Mouse (Mus musculus) hindbrain, postnatal 0 days (tissue): ENCODE data around the gene Aurkaip1. TPM values are rescaled to one million over a fixed set of nuclear protein-coding genes. Genes with fewer than 3 reads are reported as not detected.
A peak's percentile ranks its signal among the peaks of the same experiment; 100 is the strongest.
"Not testable (repeated sequence)": the region's sequence is repeated elsewhere in the genome, so short reads cannot be mapped to it uniquely, and the experiment has no call there.

Experiments
- ATAC-seq: fragments of 200-750 bp; cut with Nextera tagmentation; 2 replicates; pipeline ENCODE4 v1.8.0; 2017; ENCODE audit warnings: mild to moderate bottlenecking, moderate TSS enrichment, moderate library complexity
- DNase-seq: peaks from one replicate; pipeline ENCODE4 v3.0.0-alpha.2; 2015; ENCODE audit warnings: low spot score
- H3K27ac ChIP-seq: fragments of 300-500 bp; sonication (generic); 2 replicates; pipeline ENCODE4 v1.5.1; 2014; ENCODE audit warnings: mild to moderate bottlenecking
- H3K27me3 ChIP-seq: fragments of 300-500 bp; sonication (generic); 2 replicates; pipeline ENCODE4 v1.6.1; 2014; ENCODE audit warnings: low read length, mixed read lengths; ENCODE audit not compliant: insufficient read depth
- H3K36me3 ChIP-seq: fragments of 300-500 bp; sonication (generic); 2 replicates; pipeline ENCODE4 v1.6.1; 2014; ENCODE audit warnings: low read length, mixed read lengths; ENCODE audit not compliant: insufficient read depth
- H3K4me1 ChIP-seq: fragments of 300-500 bp; sonication (generic); 2 replicates; pipeline ENCODE4 v1.6.1; 2014; ENCODE audit warnings: antibody characterized with exemption, low read length, mixed read lengths; ENCODE audit not compliant: insufficient read depth
- H3K4me2 ChIP-seq: fragments of 300-500 bp; sonication (generic); 2 replicates; pipeline ENCODE4 v1.6.1; 2014; ENCODE audit warnings: low read depth, mild to moderate bottlenecking, low read length, moderate library complexity, mixed read lengths
- H3K4me3 ChIP-seq: fragments of 300-500 bp; sonication (generic); 2 replicates; pipeline ENCODE4 v1.5.1; 2014; ENCODE audit warnings: low read length
- H3K9ac ChIP-seq: fragments of 300-500 bp; sonication (generic); replicated peaks from 2 replicates; pipeline ENCODE4 v1.6.1; 2014; ENCODE audit warnings: mild to moderate bottlenecking, low read length, moderate library complexity, mixed read lengths
- H3K9me3 ChIP-seq: fragments of 300-500 bp; sonication (generic); 2 replicates; pipeline ENCODE4 v1.6.1; 2016; ENCODE audit warnings: low read length, mixed read lengths
- CTCF ChIP-seq: IDR thresholded peaks from 2 replicates; pipeline ENCODE4 v1.5.1; 2016; ENCODE audit warnings: antibody characterized with exemption, control low read depth, low read depth
- WGBS: fragments of 180-500 bp; shearing (Covaris S2); extraction: QIAGEN DNeasy Blood & Tissue Kit; methylation state at CpG from one replicate; pipeline ENCODE4 v1.1.7; 2014; 5-methylcytosine and 5-hydroxymethylcytosine counted together
- polyA plus RNA-seq: library from polyadenylated mRNA; unstranded; fragments of >200 nt; fragmentation: Nextera tagmentation; extraction: Ambion mirVana; gene quantifications from 2 replicates; pipeline ENCODE4 v1.2.1, GENCODE M21; 2015
- total RNA-seq: library from RNA; depleted of rRNA; stranded (reverse); fragments of >200 nt; gene quantifications from 2 replicates; pipeline ENCODE4 v1.2.3, GENCODE M21; 2014; rRNA removed

Aurkaip1 gene
- total RNA-seq = 110 and 143 TPM in 2 replicates
- 162 and 175 TPM in 2 replicates for polyA plus RNA-seq

GRCm38 (mm10) chr4:155831205-155831766 lies at the start of gene Aurkaip1:
Aurkaip1 (plus strand) TSS chr4:155831272.
- Histone ChIP-seq H3K9ac (peak within 1 kb of the TSS; percentile 79), H3K9me3 (no peaks in the 10 kb centered on the region), H3K36me3 (peaks cover 11% of the 10 kb centered on the region; the same call in 1 of the 2 replicates), H3K4me3 (peak within 1 kb of the TSS; percentile 67), H3K27ac (peak within 1 kb of the TSS; percentile 75), H3K27me3 (no peaks in the 10 kb centered on the region), H3K4me2 (peak within 1 kb of the TSS; percentile 93), H3K4me1 (peaks cover 7% of the 10 kb centered on the region)
- peak; percentile 98 for DNase-seq
- peak; percentile 93 for TF ChIP-seq CTCF
- under 1% methylated on average over 49 of the region's 49 CpGs for WGBS
- peak; percentile 97 for ATAC-seq

GRCm38 (mm10) chr4:155783486-155784080 lies 47.5 kb upstream of the Aurkaip1 start:
- DNase-seq (no peak), ATAC-seq (0 out of 2 replicates have a peak, but pooled peaks have one; percentile 4)
- Histone ChIP-seq H3K27me3 (no peaks in the 10 kb centered on the region), H3K36me3 (no peaks in the 10 kb centered on the region), H3K4me1 (no peaks in the 10 kb centered on the region; the same call in 1 of the 2 replicates), H3K9ac (peak overlapping the region; percentile 67), H3K27ac (peak overlapping the region; percentile 83), H3K4me3 (peak overlapping the region; percentile 50), H3K4me2 (peak overlapping the region; percentile 61), H3K9me3 (no peaks in the 10 kb centered on the region)
- 30% methylated on average over 16 of the region's 16 CpGs for WGBS
- TF ChIP-seq CTCF = no peak

- WGBS = 3% methylated on average over 52 of the region's 52 CpGs
- ATAC-seq (peak; percentile 93), DNase-seq (peak; percentile 91)
- Histone ChIP-seq H3K36me3 (no peaks in the 10 kb centered on the region), H3K27me3 (no peaks in the 10 kb centered on the region), H3K9ac (peak overlapping the region; percentile 67), H3K4me1 (no peaks in the 10 kb centered on the region; the same call in 1 of the 2 replicates), H3K9me3 (no peaks in the 10 kb centered on the region), H3K4me2 (peak overlapping the region; percentile 61), H3K4me3 (peak overlapping the region; percentile 50), H3K27ac (peak overlapping the region; percentile 83)
- peak; percentile 80 for TF ChIP-seq CTCF
These were observed 46.9 kb upstream of the Aurkaip1 start for GRCm38 (mm10) chr4:155784081-155784701.

- Histone ChIP-seq H3K27ac (no peak overlapping the region), H3K36me3 (no peaks in the 10 kb centered on the region), H3K4me2 (peak overlapping the region; percentile 23; the same call in 1 of the 2 replicates), H3K9me3 (no peaks in the 10 kb centered on the region), H3K27me3 (no peaks in the 10 kb centered on the region), H3K9ac (no peak overlapping the region), H3K4me1 (no peaks in the 10 kb centered on the region; the same call in 1 of the 2 replicates), H3K4me3 (no peak overlapping the region)
- ATAC-seq (no peak), DNase-seq (no peak)
- no peak for TF ChIP-seq CTCF
- 85% methylated on average over 7 of the region's 10 CpGs for whole genome bisulfite sequencing
These were observed 45.8 kb upstream of the Aurkaip1 start for GRCm38 (mm10) chr4:155785246-155785645.

GRCm38 (mm10) chr4:155785819-155786218 lies 45.3 kb upstream of the Aurkaip1 start, which contains the start of gene Tmem88b:
Tmem88b (minus strand) TSS chr4:155785874.
- no peaks in the 10 kb centered on the region for H3K9me3 ChIP-seq
- WGBS = 51% methylated on average over 5 of the region's 5 CpGs
- no peaks in the 10 kb centered on the region; the same call in 1 of the 2 replicates for H3K4me1 ChIP-seq
- peak within 1 kb of the TSS; percentile 50 for H3K4me3 ChIP-seq
- no peaks in the 10 kb centered on the region for H3K36me3 ChIP-seq
- peak within 1 kb of the TSS; percentile 61 for H3K4me2 ChIP-seq
- peak; percentile 49 for TF ChIP-seq CTCF
- peak within 1 kb of the TSS; percentile 83 for H3K27ac ChIP-seq
- DNase-seq (no peak), ATAC-seq (no peak)
- peak within 1 kb of the TSS; percentile 67 for H3K9ac ChIP-seq
- H3K27me3 ChIP-seq = no peaks in the 10 kb centered on the region

GRCm38 (mm10) chr4:155788300-155788699 lies 42.8 kb upstream of the Aurkaip1 start:
- no peaks in the 10 kb centered on the region; the same call in 1 of the 2 replicates for H3K4me1 ChIP-seq
- no peak overlapping the region for H3K4me3 ChIP-seq
- H3K9me3 ChIP-seq = no peaks in the 10 kb centered on the region
- H3K9ac ChIP-seq = no peak overlapping the region
- H3K27ac ChIP-seq = no peak overlapping the region
- TF ChIP-seq CTCF = no peak
- H3K4me2 ChIP-seq = no peak overlapping the region
- no peaks in the 10 kb centered on the region for H3K36me3 ChIP-seq
- 77% methylated on average over 3 of the region's 3 CpGs for WGBS
- no peak for DNase-seq
- ATAC-seq = no peak
- H3K27me3 ChIP-seq = no peaks in the 10 kb centered on the region

- not testable (repeated sequence) for DNase-seq, H3K4me2 ChIP-seq, H3K9ac ChIP-seq, H3K4me3 ChIP-seq, H3K27ac ChIP-seq, ATAC-seq, H3K27me3 ChIP-seq, H3K4me1 ChIP-seq, H3K9me3 ChIP-seq, H3K36me3 ChIP-seq
- 82% methylated on average over 4 of the region's 4 CpGs for WGBS
These were observed 42.2 kb upstream of the Aurkaip1 start for GRCm38 (mm10) chr4:155788833-155789232.
